Mouse (Mus musculus): ENCODE data around the gene Iglon5. TPM values are rescaled to one million over a fixed set of nuclear protein-coding genes. Genes with fewer than 3 reads are reported as not detected.

Gene Iglon5
- polyA plus RNA-seq, 1 experiment from 2014 or later, result 3.4 TPM

DNA sequence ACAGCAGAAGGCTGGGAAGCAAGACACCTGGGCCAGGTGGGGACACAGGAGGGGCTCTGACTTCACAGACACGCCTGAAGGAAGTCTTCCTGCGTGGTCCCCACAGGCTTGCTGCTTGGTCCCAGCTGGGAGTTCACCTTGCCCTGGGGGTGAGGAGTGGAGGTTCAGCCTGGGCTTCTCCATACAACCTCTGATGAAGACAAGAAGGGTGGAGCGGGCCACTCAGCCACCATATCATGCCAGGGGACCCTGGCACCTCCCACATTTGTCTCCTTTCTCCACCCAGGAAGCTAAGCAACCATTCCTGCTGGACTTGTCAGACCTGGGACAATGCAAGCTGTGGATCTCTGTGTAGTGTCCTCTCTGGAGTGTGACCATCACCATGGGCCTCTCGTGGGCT is 27.0 kb downstream of the Iglon5 start, which contains the start of gene Vsig10l:
TSS of gene Vsig10l (plus strand) at position 301 of the 400 bp plus-strand sequence.
- Histone ChIP-seq H3K9me3 (replicated peaks) (no peaks in the 10 kb centered on the region), H3K27ac (no peak within 1 kb of the TSS), H3K4me1 (peaks cover 8% of the 10 kb centered on the region), H3K4me2 (replicated peaks) (no peak within 1 kb of the TSS), H3K27me3 (peaks cover 33% of the 10 kb centered on the region), H3K36me3 (peaks cover under 1% of the 10 kb centered on the region; the same call in 1 of the 2 replicates), H3K9ac (no peak within 1 kb of the TSS), H3K4me3 (no peak within 1 kb of the TSS)
- ATAC-seq (ENCODE audit: low FRiP score), result no peak
- WGBS, result 62% methylated on average over 4 of the region's 4 CpGs

DNA sequence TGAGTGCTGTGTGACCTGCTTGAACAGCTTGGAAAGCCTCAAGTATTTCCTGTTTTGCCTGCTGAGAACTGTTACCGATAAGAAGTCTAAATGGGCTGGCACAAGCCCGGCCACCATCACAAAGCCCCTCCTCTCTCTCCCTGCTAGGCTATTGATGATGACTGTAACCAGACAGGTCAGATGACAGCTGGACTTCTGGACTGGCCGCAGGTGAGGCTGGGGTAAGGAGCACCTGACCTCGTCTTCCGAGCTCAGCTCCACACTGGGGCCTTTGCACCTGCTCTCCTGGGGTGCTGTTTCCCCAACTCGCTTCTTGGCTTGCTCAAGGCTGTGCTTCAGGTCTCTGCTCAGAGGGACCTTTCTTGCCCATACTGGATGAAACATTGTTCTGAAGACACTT is 35.5 kb downstream of the Iglon5 start:
- Histone ChIP-seq H3K27me3 (no peaks in the 10 kb centered on the region), H3K36me3 (peaks cover 49% of the 10 kb centered on the region), H3K4me3 (no peak overlapping the region), H3K4me1 (no peaks in the 10 kb centered on the region), H3K27ac (no peak overlapping the region), H3K9ac (no peak overlapping the region), H3K4me2 (replicated peaks) (no peak overlapping the region), H3K9me3 (replicated peaks) (no peaks in the 10 kb centered on the region)
- ATAC-seq (ENCODE audit: low FRiP score), result no peak
- 90% methylated on average over 6 of the region's 6 CpGs for WGBS

DNA sequence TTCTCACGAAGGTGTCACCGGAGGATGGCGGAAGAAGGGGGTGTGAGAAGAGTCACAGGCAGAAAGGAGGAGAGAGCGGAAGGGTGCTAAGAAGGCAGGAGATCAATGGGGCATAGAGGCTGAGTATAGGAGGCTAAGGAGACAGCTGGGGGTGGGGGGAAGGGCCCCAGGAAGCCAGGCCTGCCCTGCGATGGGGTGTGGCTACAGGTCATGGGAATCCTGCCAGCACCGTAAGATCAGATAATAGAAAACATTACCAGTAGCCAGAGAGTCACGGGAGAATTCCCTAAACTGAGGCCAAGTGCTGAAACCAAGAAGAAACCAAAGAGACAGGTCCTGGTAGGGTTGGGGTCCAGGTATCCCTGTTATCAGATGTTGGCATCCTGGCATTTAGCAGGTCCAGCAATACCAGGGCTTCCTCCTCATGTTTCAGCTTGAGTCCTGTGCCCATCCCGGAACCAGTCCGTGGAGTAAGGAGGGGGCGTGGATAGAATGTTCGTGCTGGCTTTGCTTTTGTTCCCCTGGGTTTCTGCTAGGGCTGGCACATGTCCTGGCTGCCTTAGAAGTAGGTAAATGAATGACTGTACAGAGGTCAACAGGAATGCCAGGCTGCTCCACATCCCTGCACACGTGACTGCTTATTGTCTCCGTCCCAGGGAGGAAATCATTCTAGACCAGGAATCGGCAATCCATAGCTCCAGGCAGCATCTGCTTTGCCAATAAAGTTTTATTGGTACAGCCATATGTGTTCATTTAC is 36.1 kb downstream of the Iglon5 start:
- no peak overlapping the region for H3K9ac ChIP-seq

DNA sequence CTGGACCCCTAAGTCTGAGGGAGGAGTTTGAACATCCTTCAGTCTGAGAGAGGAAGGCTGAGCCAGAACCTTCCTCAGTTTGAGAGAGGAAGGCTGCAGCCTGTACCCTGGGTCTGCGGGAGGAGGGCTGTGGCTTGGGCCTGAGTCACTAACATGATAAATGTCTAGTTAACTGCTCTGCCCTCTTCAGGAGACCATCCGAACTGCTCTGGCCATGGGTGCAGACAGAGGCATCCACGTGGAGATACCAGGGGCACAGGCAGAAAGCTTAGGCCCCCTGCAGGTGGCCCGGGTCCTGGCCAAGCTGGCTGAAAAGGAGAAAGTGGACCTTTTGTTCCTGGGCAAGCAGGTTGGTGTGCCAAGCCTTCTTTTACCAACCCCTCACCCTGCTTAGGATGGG is 37.3 kb downstream of the Iglon5 start:
- no peak for ATAC-seq (ENCODE audit: low FRiP score)
- Histone ChIP-seq H3K4me3 (no peak overlapping the region), H3K27me3 (no peaks in the 10 kb centered on the region), H3K36me3 (peaks cover 46% of the 10 kb centered on the region), H3K4me1 (no peaks in the 10 kb centered on the region), H3K27ac (no peak overlapping the region), H3K9me3 (replicated peaks) (no peaks in the 10 kb centered on the region), H3K9ac (no peak overlapping the region), H3K4me2 (replicated peaks) (no peak overlapping the region)
- 39% methylated on average over 4 of the region's 4 CpGs for WGBS

More for the DNA sequence above, 36.1 kb downstream of the Iglon5 start:
- H3K4me2 ChIP-seq (replicated peaks), result no peak overlapping the region
- no peak overlapping the region for H3K27ac ChIP-seq
- no peaks in the 10 kb centered on the region for H3K9me3 ChIP-seq (replicated peaks)
- peaks cover 49% of the 10 kb centered on the region for H3K36me3 ChIP-seq
- no peaks in the 10 kb centered on the region for H3K27me3 ChIP-seq
- no peaks in the 10 kb centered on the region for H3K4me1 ChIP-seq
- no peak for ATAC-seq (ENCODE audit: low FRiP score)
- 89% methylated on average over 14 of the region's 14 CpGs for WGBS
- H3K4me3 ChIP-seq, result no peak overlapping the region

DNA sequence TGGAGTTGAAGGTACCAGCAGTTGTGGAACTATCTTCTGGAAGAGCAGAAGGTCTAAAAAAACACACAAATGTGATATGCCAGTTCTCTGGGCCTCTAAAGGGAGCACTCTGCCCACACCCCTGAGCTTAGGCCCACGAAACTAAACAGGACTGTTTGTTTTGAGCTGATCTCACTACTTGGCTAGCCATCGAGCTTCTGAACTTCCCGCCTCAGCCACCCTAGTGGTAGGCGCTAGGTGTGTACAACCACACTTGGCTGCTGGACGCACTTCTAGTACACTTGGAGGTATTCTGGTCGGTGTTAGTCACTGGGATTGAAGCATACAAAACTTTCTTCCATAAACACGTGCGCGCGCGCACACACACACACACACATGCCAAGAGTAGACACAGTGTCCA is 38.1 kb downstream of the Iglon5 start:
- no peak for ATAC-seq (ENCODE audit: low FRiP score)
- no peaks in the 10 kb centered on the region for H3K27me3 ChIP-seq
- H3K36me3 ChIP-seq, result peaks cover 39% of the 10 kb centered on the region
- no peaks in the 10 kb centered on the region for H3K9me3 ChIP-seq (replicated peaks)
- H3K4me1 ChIP-seq, result no peaks in the 10 kb centered on the region
- 97% methylated on average over 11 of the region's 11 CpGs for WGBS
- H3K27ac ChIP-seq, result no peak overlapping the region
- H3K4me3 ChIP-seq, result no peak overlapping the region
- H3K9ac ChIP-seq, result no peak overlapping the region
- H3K4me2 ChIP-seq (replicated peaks), result no peak overlapping the region

DNA sequence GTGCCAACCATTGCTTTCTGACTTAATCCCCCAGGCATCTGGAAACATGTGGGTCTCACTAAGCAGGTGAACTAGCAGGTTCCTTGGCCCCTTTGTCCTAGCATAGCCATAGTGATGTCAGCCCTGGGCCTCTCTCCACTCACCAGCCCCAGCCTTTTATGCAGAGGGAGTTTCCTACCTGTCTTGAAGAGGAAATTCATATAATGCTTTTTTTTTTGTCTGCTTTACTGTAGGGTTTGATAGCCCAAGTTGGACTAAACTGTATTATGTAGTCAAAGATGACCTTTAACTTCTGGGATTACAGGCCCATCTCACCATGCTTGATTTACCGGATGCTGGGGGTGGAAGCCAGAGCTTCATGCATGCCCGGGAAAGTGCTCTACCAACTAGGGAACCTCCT is 40.1 kb downstream of the Iglon5 start:
- 94% methylated on average over 2 of the region's 2 CpGs for WGBS
- Histone ChIP-seq H3K36me3 (peaks cover 21% of the 10 kb centered on the region), H3K4me2 (replicated peaks) (no peak overlapping the region), H3K9ac (no peak overlapping the region), H3K4me3 (no peak overlapping the region), H3K4me1 (peaks cover 4% of the 10 kb centered on the region; the same call in 1 of the 2 replicates), H3K27me3 (no peaks in the 10 kb centered on the region), H3K9me3 (replicated peaks) (no peaks in the 10 kb centered on the region), H3K27ac (no peak overlapping the region)
- no peak for ATAC-seq (ENCODE audit: low FRiP score)

DNA sequence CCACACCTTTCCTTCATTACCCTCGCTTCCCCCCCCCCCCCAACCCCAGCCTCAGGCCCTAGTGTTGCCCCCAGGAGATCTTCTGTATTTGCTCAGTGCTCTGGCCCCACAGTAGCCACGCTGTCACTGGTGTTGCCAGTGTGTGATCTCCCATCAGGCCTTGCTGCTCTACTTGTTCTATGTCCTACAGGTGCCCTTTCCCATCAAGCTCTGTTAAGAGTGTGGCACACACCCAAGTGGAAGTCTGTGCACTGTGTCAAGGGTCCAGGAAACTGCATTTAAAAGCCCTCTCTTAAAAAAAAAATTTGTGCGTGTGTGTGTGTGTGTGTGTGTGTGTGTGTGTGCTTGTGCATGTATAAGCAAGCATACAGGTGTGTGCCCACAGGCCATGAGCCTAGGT is 41.6 kb downstream of the Iglon5 start:
- Histone ChIP-seq H3K27ac (no peak overlapping the region), H3K9me3 (replicated peaks) (no peaks in the 10 kb centered on the region), H3K4me2 (replicated peaks) (no peak overlapping the region), H3K27me3 (no peaks in the 10 kb centered on the region), H3K36me3 (peaks cover 5% of the 10 kb centered on the region; the same call in 1 of the 2 replicates), H3K4me3 (no peak overlapping the region), H3K4me1 (peaks cover 10% of the 10 kb centered on the region), H3K9ac (no peak overlapping the region)
- no peak for ATAC-seq (ENCODE audit: low FRiP score)
- WGBS, result 100% methylated on average over 2 of the region's 3 CpGs

DNA sequence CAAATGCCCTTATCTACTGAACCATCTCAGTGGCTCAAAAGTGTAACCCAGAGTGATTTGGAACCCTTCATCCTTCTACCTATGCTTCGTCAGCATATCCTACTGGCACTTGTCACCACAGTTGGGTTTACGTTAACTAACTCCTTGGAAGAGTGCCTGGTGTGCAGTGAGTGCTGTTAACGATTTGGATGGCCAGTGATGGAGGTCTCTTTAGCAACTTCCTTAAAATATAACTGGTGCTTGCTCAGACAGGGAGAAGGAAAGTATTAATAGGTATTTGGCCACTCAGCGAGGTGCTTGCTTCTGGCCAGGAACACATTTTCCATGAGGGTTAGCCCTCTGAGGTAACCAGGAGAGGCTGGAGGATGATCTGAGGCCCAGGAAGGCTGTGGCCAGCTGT is 42.1 kb downstream of the Iglon5 start:
- no peak overlapping the region for H3K9ac ChIP-seq
- no peak overlapping the region for H3K4me3 ChIP-seq
- H3K4me1 ChIP-seq, result peaks cover 13% of the 10 kb centered on the region
- H3K4me2 ChIP-seq (replicated peaks), result no peak overlapping the region
- peaks cover under 1% of the 10 kb centered on the region; the same call in 1 of the 2 replicates for H3K36me3 ChIP-seq
- no peaks in the 10 kb centered on the region for H3K27me3 ChIP-seq
- H3K9me3 ChIP-seq (replicated peaks), result no peaks in the 10 kb centered on the region
- WGBS, result 91% methylated on average over 4 of the region's 4 CpGs
- no peak overlapping the region for H3K27ac ChIP-seq
- ATAC-seq (ENCODE audit: low FRiP score), result no peak

GRCm38 (mm10) chr7:43443917-43444293 is 46.0 kb downstream of the Iglon5 start, which contains the start of the genes Etfb and Gm45233:
Etfb (plus strand) TSS chr7:43444083.
Gm45233 (plus strand) TSS chr7:43444128.
- Histone ChIP-seq H3K36me3 (no peaks in the 10 kb centered on the region), H3K4me1 (peaks cover 18% of the 10 kb centered on the region), H3K27me3 (no peaks in the 10 kb centered on the region), H3K4me3 (peak within 1 kb of the TSS; percentile 51), H3K4me2 (replicated peaks) (peak within 1 kb of the TSS; percentile 84), H3K9me3 (replicated peaks) (no peaks in the 10 kb centered on the region), H3K9ac (peak within 1 kb of the TSS; percentile 67), H3K27ac (peak within 1 kb of the TSS; percentile 89)
- ATAC-seq (ENCODE audit: low FRiP score), result peak; percentile 97
- WGBS, result under 1% methylated on average over 27 of the region's 27 CpGs

- Histone ChIP-seq H3K4me1 (peaks cover 18% of the 10 kb centered on the region), H3K27ac (peak overlapping the region; percentile 89), H3K9ac (peak overlapping the region; percentile 67), H3K9me3 (replicated peaks) (no peaks in the 10 kb centered on the region), H3K4me3 (peak overlapping the region; percentile 51), H3K27me3 (no peaks in the 10 kb centered on the region), H3K4me2 (replicated peaks) (peak overlapping the region; percentile 84), H3K36me3 (no peaks in the 10 kb centered on the region)
- WGBS, result under 1% methylated on average over 36 of the region's 36 CpGs
- ATAC-seq (ENCODE audit: low FRiP score), result peak; percentile 83
These were observed 46.6 kb downstream of the Iglon5 start for GRCm38 (mm10) chr7:43443126-43443916.

DNA sequence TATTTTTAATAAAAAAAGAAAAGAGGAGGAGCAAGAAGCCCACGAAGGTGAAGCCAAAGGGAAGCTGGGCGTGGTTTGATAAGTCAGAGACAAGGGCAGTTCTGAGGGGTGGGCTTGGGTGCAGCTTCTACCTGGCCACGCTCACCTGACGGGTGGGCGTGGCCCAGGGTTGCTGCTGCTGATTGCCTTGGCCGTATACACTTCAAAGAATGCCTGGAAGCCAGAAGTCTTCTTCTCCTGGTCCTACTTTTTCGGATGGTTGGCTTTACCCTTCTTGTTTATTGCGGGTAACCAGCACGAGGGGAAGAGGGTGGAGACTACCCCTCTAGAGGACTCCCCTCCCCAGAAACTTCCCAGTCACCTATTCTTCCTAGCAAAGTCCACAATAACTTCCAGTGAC is 47.2 kb downstream of the Iglon5 start:
- 10% methylated on average over 9 of the region's 9 CpGs for WGBS

GRCm38 (mm10) chr7:43441071-43441470 is 48.8 kb downstream of the Iglon5 start:
- peaks cover 18% of the 10 kb centered on the region for H3K4me1 ChIP-seq
- H3K4me2 ChIP-seq (replicated peaks), result no peak overlapping the region
- H3K9me3 ChIP-seq (replicated peaks), result no peaks in the 10 kb centered on the region
- H3K27ac ChIP-seq, result no peak overlapping the region
- no peak overlapping the region for H3K4me3 ChIP-seq
- no peak overlapping the region for H3K9ac ChIP-seq
- H3K27me3 ChIP-seq, result no peaks in the 10 kb centered on the region
- 86% methylated on average over 3 of the region's 3 CpGs for WGBS
- ATAC-seq (ENCODE audit: low FRiP score), result no peak
- no peaks in the 10 kb centered on the region for H3K36me3 ChIP-seq

More for the DNA sequence above, 47.2 kb downstream of the Iglon5 start:
- Histone ChIP-seq H3K4me3 (peak overlapping the region; percentile 51), H3K27me3 (no peaks in the 10 kb centered on the region), H3K4me2 (replicated peaks) (peak overlapping the region; percentile 84), H3K36me3 (no peaks in the 10 kb centered on the region), H3K27ac (peak overlapping the region; percentile 89), H3K9ac (peak overlapping the region; percentile 67), H3K9me3 (replicated peaks) (no peaks in the 10 kb centered on the region), H3K4me1 (peaks cover 18% of the 10 kb centered on the region)
- 0 out of 2 replicates have a peak, but pooled peaks have one; percentile 11 for ATAC-seq (ENCODE audit: low FRiP score)
